Mouse (Mus musculus): ENCODE measurements at regions not wholly inside any gene's neighbourhood (a gene's known extent, or its start where the extent isn't known, plus 50 kb on each side); places are given as distances from the start of the nearest gene placed in this dataset.

GRCm38 (mm10) chr9:33240506-33240905 lies 604.5 kb downstream of the Ets1 start:
- H3K4me3 ChIP-seq (replicated peaks; ENCODE audit: low read length): no peak overlapping the region
- no peak for TF ChIP-seq CTCF (conservative IDR thresholded peaks at IDR 0.05; ENCODE audit: low read length)
- no peak for TF ChIP-seq NANOG (IDR thresholded peaks at IDR 0.05; ENCODE audit: borderline replicate concordance, low read length)
- TF ChIP-seq POU5F1 (IDR thresholded peaks at IDR 0.05; ENCODE audit: borderline replicate concordance, low read length): no peak
- H3K9me3 ChIP-seq (ENCODE audit: low read length): peaks cover 12% of the 10 kb centered on the region
- H3K36me3 ChIP-seq (ENCODE audit: insufficient read depth, low read length): no peaks in the 10 kb centered on the region
- no peaks in the 10 kb centered on the region for H3K4me1 ChIP-seq (replicated peaks; ENCODE audit: low read depth, low read length)
- H3K27me3 ChIP-seq (ENCODE audit: insufficient read depth, low read length): no peaks in the 10 kb centered on the region

- H3K4me3 ChIP-seq (replicated peaks; ENCODE audit: low read length): no peak overlapping the region
- no peaks in the 10 kb centered on the region for H3K36me3 ChIP-seq (ENCODE audit: insufficient read depth, low read length)
- no peak for TF ChIP-seq NANOG (IDR thresholded peaks at IDR 0.05; ENCODE audit: borderline replicate concordance, low read length)
- TF ChIP-seq POU5F1 (IDR thresholded peaks at IDR 0.05; ENCODE audit: borderline replicate concordance, low read length): no peak
- no peak for TF ChIP-seq CTCF (conservative IDR thresholded peaks at IDR 0.05; ENCODE audit: low read length)
- H3K4me1 ChIP-seq (replicated peaks; ENCODE audit: low read depth, low read length): no peaks in the 10 kb centered on the region
- peaks cover 7% of the 10 kb centered on the region; the same call in 1 of the 2 replicates for H3K9me3 ChIP-seq (ENCODE audit: low read length)
- H3K27me3 ChIP-seq (ENCODE audit: insufficient read depth, low read length): no peaks in the 10 kb centered on the region
Measured at GRCm38 (mm10) chr9:33240914-33241635, 605.1 kb downstream of the Ets1 start.

GRCm38 (mm10) chr9:33246932-33247331 lies 610.9 kb downstream of the Ets1 start:
- Histone ChIP-seq H3K4me3 (replicated peaks; ENCODE audit: low read length) (no peak overlapping the region), H3K9me3 (ENCODE audit: low read length) (no peaks in the 10 kb centered on the region; the same call in 1 of the 2 replicates)
- TF ChIP-seq NANOG (IDR thresholded peaks at IDR 0.05; ENCODE audit: borderline replicate concordance, low read length) (no peak), CTCF (conservative IDR thresholded peaks at IDR 0.05; ENCODE audit: low read length) (peak; percentile 67)

GRCm38 (mm10) chr9:33258241-33258640 lies 622.2 kb downstream of the Ets1 start:
- no peak for TF ChIP-seq CTCF (conservative IDR thresholded peaks at IDR 0.05; ENCODE audit: low read length)
- Histone ChIP-seq H3K4me1 (replicated peaks; ENCODE audit: low read depth, low read length) (no peaks in the 10 kb centered on the region), H3K4me3 (replicated peaks; ENCODE audit: low read length) (no peak overlapping the region), H3K36me3 (ENCODE audit: insufficient read depth, low read length) (no peaks in the 10 kb centered on the region), H3K9me3 (ENCODE audit: low read length) (no peaks in the 10 kb centered on the region), H3K27me3 (ENCODE audit: insufficient read depth, low read length) (no peaks in the 10 kb centered on the region)

More at GRCm38 (mm10) chr9:33246932-33247331, 610.9 kb downstream of the Ets1 start:
- Histone ChIP-seq H3K36me3 (ENCODE audit: insufficient read depth, low read length) (no peaks in the 10 kb centered on the region), H3K4me1 (replicated peaks; ENCODE audit: low read depth, low read length) (no peaks in the 10 kb centered on the region), H3K27me3 (ENCODE audit: insufficient read depth, low read length) (peaks cover 3% of the 10 kb centered on the region; the same call in 1 of the 2 replicates)

- Histone ChIP-seq H3K4me1 (replicated peaks; ENCODE audit: low read depth, low read length) (no peaks in the 10 kb centered on the region), H3K27me3 (ENCODE audit: insufficient read depth, low read length) (no peaks in the 10 kb centered on the region), H3K36me3 (ENCODE audit: insufficient read depth, low read length) (no peaks in the 10 kb centered on the region), H3K4me3 (replicated peaks; ENCODE audit: low read length) (no peak overlapping the region), H3K9me3 (ENCODE audit: low read length) (no peaks in the 10 kb centered on the region)
- TF ChIP-seq CTCF (conservative IDR thresholded peaks at IDR 0.05; ENCODE audit: low read length): peak; percentile 43
- no peak for TF ChIP-seq POU5F1 (IDR thresholded peaks at IDR 0.05; ENCODE audit: borderline replicate concordance, low read length)
- TF ChIP-seq NANOG (IDR thresholded peaks at IDR 0.05; ENCODE audit: borderline replicate concordance, low read length): no peak
Measured at GRCm38 (mm10) chr9:33260171-33260570, 624.1 kb downstream of the Ets1 start.

- Histone ChIP-seq H3K27me3 (ENCODE audit: insufficient read depth, low read length) (no peaks in the 10 kb centered on the region), H3K36me3 (ENCODE audit: insufficient read depth, low read length) (no peaks in the 10 kb centered on the region), H3K9me3 (ENCODE audit: low read length) (no peaks in the 10 kb centered on the region), H3K4me1 (replicated peaks; ENCODE audit: low read depth, low read length) (no peaks in the 10 kb centered on the region), H3K4me3 (replicated peaks; ENCODE audit: low read length) (no peak overlapping the region)
- TF ChIP-seq NANOG (IDR thresholded peaks at IDR 0.05; ENCODE audit: borderline replicate concordance, low read length): no peak
- TF ChIP-seq POU5F1 (IDR thresholded peaks at IDR 0.05; ENCODE audit: borderline replicate concordance, low read length): no peak
- no peak for TF ChIP-seq CTCF (conservative IDR thresholded peaks at IDR 0.05; ENCODE audit: low read length)
Measured at GRCm38 (mm10) chr9:33289381-33289780, 653.4 kb downstream of the Ets1 start.

- no peaks in the 10 kb centered on the region for H3K9me3 ChIP-seq (ENCODE audit: low read length)
- H3K36me3 ChIP-seq (ENCODE audit: insufficient read depth, low read length): no peaks in the 10 kb centered on the region
- no peak for TF ChIP-seq POU5F1 (IDR thresholded peaks at IDR 0.05; ENCODE audit: borderline replicate concordance, low read length)
- no peak for TF ChIP-seq NANOG (IDR thresholded peaks at IDR 0.05; ENCODE audit: borderline replicate concordance, low read length)
- TF ChIP-seq CTCF (conservative IDR thresholded peaks at IDR 0.05; ENCODE audit: low read length): no peak
- no peak overlapping the region for H3K4me3 ChIP-seq (replicated peaks; ENCODE audit: low read length)
- H3K27me3 ChIP-seq (ENCODE audit: insufficient read depth, low read length): no peaks in the 10 kb centered on the region
- H3K4me1 ChIP-seq (replicated peaks; ENCODE audit: low read depth, low read length): no peaks in the 10 kb centered on the region
Measured at GRCm38 (mm10) chr9:33292116-33292515, 656.1 kb downstream of the Ets1 start.

GRCm38 (mm10) chr9:33295925-33296324 lies 659.9 kb downstream of the Ets1 start:
- TF ChIP-seq CTCF (conservative IDR thresholded peaks at IDR 0.05; ENCODE audit: low read length) (no peak), NANOG (IDR thresholded peaks at IDR 0.05; ENCODE audit: borderline replicate concordance, low read length) (no peak), POU5F1 (IDR thresholded peaks at IDR 0.05; ENCODE audit: borderline replicate concordance, low read length) (no peak)
- H3K4me3 ChIP-seq (replicated peaks; ENCODE audit: low read length): no peak overlapping the region
- no peaks in the 10 kb centered on the region for H3K9me3 ChIP-seq (ENCODE audit: low read length)
- no peaks in the 10 kb centered on the region for H3K36me3 ChIP-seq (ENCODE audit: insufficient read depth, low read length)
- H3K4me1 ChIP-seq (replicated peaks; ENCODE audit: low read depth, low read length): no peaks in the 10 kb centered on the region
- H3K27me3 ChIP-seq (ENCODE audit: insufficient read depth, low read length): no peaks in the 10 kb centered on the region

GRCm38 (mm10) chr9:33319525-33320025 lies 683.6 kb downstream of the Ets1 start:
- no peaks in the 10 kb centered on the region for H3K4me1 ChIP-seq (replicated peaks; ENCODE audit: low read depth, low read length)
- TF ChIP-seq CTCF (conservative IDR thresholded peaks at IDR 0.05; ENCODE audit: low read length): no peak
- TF ChIP-seq POU5F1 (IDR thresholded peaks at IDR 0.05; ENCODE audit: borderline replicate concordance, low read length): no peak
- no peak for TF ChIP-seq NANOG (IDR thresholded peaks at IDR 0.05; ENCODE audit: borderline replicate concordance, low read length)
- H3K4me3 ChIP-seq (replicated peaks; ENCODE audit: low read length): no peak overlapping the region
- no peaks in the 10 kb centered on the region for H3K36me3 ChIP-seq (ENCODE audit: insufficient read depth, low read length)
- H3K27me3 ChIP-seq (ENCODE audit: insufficient read depth, low read length): no peaks in the 10 kb centered on the region
- no peaks in the 10 kb centered on the region for H3K9me3 ChIP-seq (ENCODE audit: low read length)
